Mouse (Mus musculus) heart, adult 2 months (tissue): ENCODE results near the gene Tnfrsf4. TPM values are rescaled to one million over a fixed set of nuclear protein-coding genes. Genes with fewer than 3 reads are reported as not detected.
A peak's percentile ranks its signal among the peaks of the same experiment; 100 is the strongest.

Experiments used
- DNase-seq, 2 experiments: peaks; one replicate each; pipeline ENCODE4 v3.0.0; 2021
- H3K27ac ChIP-seq: fragments of 200-600 bp; 2 replicates; pipeline ENCODE4 v1.8.1; 2022
- H3K27me3 ChIP-seq: fragments of 200-500 bp; 2 replicates; pipeline ENCODE4 v1.6.1; 2012; ENCODE audit warnings: mild to moderate bottlenecking, low read length, inconsistent platforms, mixed read lengths; ENCODE audit not compliant: control insufficient read depth, insufficient read depth
- H3K36me3 ChIP-seq: fragments of 200-500 bp; 2 replicates; pipeline ENCODE4 v1.6.1; 2012; ENCODE audit warnings: low read length, inconsistent platforms; ENCODE audit not compliant: control insufficient read depth, insufficient read depth
- H3K4me1 ChIP-seq: fragments of 200-500 bp; 2 replicates; pipeline ENCODE4 v1.6.1; 2011; ENCODE audit warnings: low read length; ENCODE audit not compliant: control insufficient read depth, insufficient read depth
- H3K4me3 ChIP-seq: fragments of 200-600 bp; 2 replicates; pipeline ENCODE4 v1.8.1; 2022
- H3K79me2 ChIP-seq: fragments of 200-500 bp; replicated peaks from 2 replicates; pipeline ENCODE4 v1.6.1; 2012; ENCODE audit warnings: mild to moderate bottlenecking, inconsistent platforms, low read length, moderate library complexity, mixed read lengths; ENCODE audit not compliant: control insufficient read depth, insufficient read depth
- H3K9ac ChIP-seq: fragments of 200-500 bp; 2 replicates; pipeline ENCODE4 v1.6.1; 2012; ENCODE audit warnings: low read depth, mild to moderate bottlenecking, control low read depth, inconsistent platforms, low read length, mixed read lengths
- CTCF ChIP-seq: fragments of 200-600 bp; IDR thresholded peaks from 2 replicates; pipeline ENCODE4 v1.8.1; 2022; ENCODE audit warnings: antibody characterized with exemption, mild to moderate bottlenecking, moderate library complexity
- EP300 ChIP-seq: fragments of 200-500 bp; IDR thresholded peaks from 2 replicates; pipeline ENCODE4 v1.6.1; 2011; ENCODE audit warnings: low read depth, low read length, control low read depth; ENCODE audit not compliant: insufficient read depth
- POLR2A ChIP-seq: fragments of 200-500 bp; IDR thresholded peaks from 2 replicates; pipeline ENCODE4 v1.6.1; 2011; ENCODE audit warnings: mild to moderate bottlenecking, low read depth, low read length, control low read depth; ENCODE audit not compliant: insufficient read depth
- WGBS: fragments of 180-500 bp; shearing (Covaris S2); methylation state at CpG from one replicate; pipeline ENCODE4 v1.1.7; 2018; 5-methylcytosine and 5-hydroxymethylcytosine counted together
- intact Hi-C: fragments of 180-260 bp; cut with DNase I; formaldehyde crosslinking; loops from one replicate; pipeline ENCODE4 v1.15.1; 2025
- polyA plus RNA-seq: library from polyadenylated mRNA; depleted of rRNA; stranded (reverse); fragments of >200 nt; gene quantifications from 2 replicates; pipeline ENCODE4 v1.2.3, GENCODE M21; 2012
- total RNA-seq, 2 experiments: library from RNA; stranded (reverse); gene quantifications; 2 replicates each; pipeline ENCODE4 v1.2.3; 2021

Tnfrsf4 gene
- total and polyA plus RNA-seq, 3 experiments: 1.4 TPM; not detected in 2

GRCm38 (mm10) chr4:156021381-156021780 is 7.7 kb downstream of the Tnfrsf4 start:
- no peak for TF ChIP-seq POLR2A
- no peak for TF ChIP-seq CTCF
- TF ChIP-seq EP300: no peak
- no peaks in the 10 kb centered on the region for H3K79me2 ChIP-seq
- intact Hi-C loops: loop anchor here (10.0 kb wide), 1 partner anchor 83 kb away; the partner anchor contains the start of gene 9430015G10Rik
- 60% methylated on average over 3 of the region's 3 CpGs for WGBS
- no peaks in the 10 kb centered on the region for H3K27me3 ChIP-seq
- no peak overlapping the region for H3K4me3 ChIP-seq
- no peaks in the 10 kb centered on the region for H3K36me3 ChIP-seq
- no peak overlapping the region for H3K9ac ChIP-seq
- no peak overlapping the region for H3K27ac ChIP-seq
- peaks cover 2% of the 10 kb centered on the region; the same call in 1 of the 2 replicates for H3K4me1 ChIP-seq
- DNase-seq: no peak

- Histone ChIP-seq H3K27ac (no peak overlapping the region), H3K36me3 (no peaks in the 10 kb centered on the region), H3K79me2 (no peaks in the 10 kb centered on the region), H3K9ac (no peak overlapping the region), H3K27me3 (no peaks in the 10 kb centered on the region), H3K4me3 (no peak overlapping the region), H3K4me1 (peaks cover 3% of the 10 kb centered on the region; the same call in 1 of the 2 replicates)
- no peak for DNase-seq
- intact Hi-C loops: loop anchor here (10.0 kb wide), 1 partner anchor 83 kb away; the partner anchor contains the start of gene 9430015G10Rik
- WGBS: 42% methylated on average over 9 of the region's 9 CpGs
- no peak for TF ChIP-seq POLR2A
- no peak for TF ChIP-seq CTCF
- TF ChIP-seq EP300: no peak
Observed at GRCm38 (mm10) chr4:156021942-156022419, 8.3 kb downstream of the Tnfrsf4 start.

GRCm38 (mm10) chr4:156023520-156023919 is 9.9 kb downstream of the Tnfrsf4 start:
- no peak overlapping the region for H3K27ac ChIP-seq
- H3K27me3 ChIP-seq: no peaks in the 10 kb centered on the region
- TF ChIP-seq POLR2A: no peak
- TF ChIP-seq CTCF: no peak
- TF ChIP-seq EP300: no peak
- intact Hi-C loops: loop anchor here (10.0 kb wide), 1 partner anchor 81 kb away; the partner anchor contains the start of gene 9430015G10Rik
- H3K4me3 ChIP-seq: no peak overlapping the region
- DNase-seq: no peak
- no peaks in the 10 kb centered on the region for H3K79me2 ChIP-seq
- peaks cover 3% of the 10 kb centered on the region; the same call in 1 of the 2 replicates for H3K4me1 ChIP-seq
- no peak overlapping the region for H3K9ac ChIP-seq
- no peaks in the 10 kb centered on the region for H3K36me3 ChIP-seq
- 87% methylated on average over 9 of the region's 9 CpGs for WGBS

GRCm38 (mm10) chr4:156024184-156024583 is 10.5 kb downstream of the Tnfrsf4 start:
- H3K27ac ChIP-seq: peak overlapping the region; percentile 54
- peak in 1 of 2 experiments; percentile 41 for DNase-seq
- WGBS: 69% methylated on average over 7 of the region's 7 CpGs
- no peaks in the 10 kb centered on the region for H3K27me3 ChIP-seq
- H3K4me1 ChIP-seq: peaks cover 3% of the 10 kb centered on the region; the same call in 1 of the 2 replicates
- intact Hi-C loops: loop anchor here (10.0 kb wide), 1 partner anchor 81 kb away; the partner anchor contains the start of gene 9430015G10Rik
- TF ChIP-seq CTCF: no peak
- TF ChIP-seq EP300: peak; percentile 37; the same call in 1 of the 2 replicates
- TF ChIP-seq POLR2A: no peak
- H3K9ac ChIP-seq: no peak overlapping the region
- H3K36me3 ChIP-seq: no peaks in the 10 kb centered on the region
- no peaks in the 10 kb centered on the region for H3K79me2 ChIP-seq
- no peak overlapping the region for H3K4me3 ChIP-seq

- no peak within 1 kb of the TSS for H3K9ac ChIP-seq
- H3K36me3 ChIP-seq: no peaks in the 10 kb centered on the region
- no peak within 1 kb of the TSS for H3K27ac ChIP-seq
- TF ChIP-seq CTCF (peak; percentile 52), EP300 (no peak), POLR2A (0 out of 2 replicates have a peak, but pooled peaks have one; percentile 19)
- H3K4me1 ChIP-seq: peaks cover 5% of the 10 kb centered on the region
- H3K79me2 ChIP-seq: no peaks in the 10 kb centered on the region
- H3K27me3 ChIP-seq: no peaks in the 10 kb centered on the region
- WGBS: 16% methylated on average over 4 of the region's 4 CpGs
- intact Hi-C loops: loop anchor here (10.0 kb wide), 1 partner anchor 79 kb away; the partner anchor contains the start of gene 9430015G10Rik
- DNase-seq: peak; percentile 48 to 61
- H3K4me3 ChIP-seq: no peak within 1 kb of the TSS
Observed at GRCm38 (mm10) chr4:156026013-156026412, 12.4 kb downstream of the Tnfrsf4 start, which contains the start of gene Tnfrsf18. Gene Tnfrsf18, plus strand, starts transcription at chr4:156026164.

- intact Hi-C loops: loop anchor here (10.0 kb wide), 1 partner anchor 76 kb away; the partner anchor contains the start of gene 9430015G10Rik
- WGBS: 95% methylated on average over 7 of the region's 7 CpGs
- TF ChIP-seq POLR2A: no peak
- no peak for TF ChIP-seq CTCF
- TF ChIP-seq EP300: no peak
- no peak overlapping the region for H3K9ac ChIP-seq
- H3K4me1 ChIP-seq: peaks cover 17% of the 10 kb centered on the region
- H3K4me3 ChIP-seq: no peak overlapping the region
- no peaks in the 10 kb centered on the region for H3K27me3 ChIP-seq
- no peak overlapping the region for H3K27ac ChIP-seq
- no peaks in the 10 kb centered on the region for H3K79me2 ChIP-seq
- H3K36me3 ChIP-seq: no peaks in the 10 kb centered on the region
- DNase-seq: no peak
Observed at GRCm38 (mm10) chr4:156028580-156028979, 14.9 kb downstream of the Tnfrsf4 start.
